Mouse (Mus musculus) spleen, postnatal 36 days (tissue): ENCODE results near the gene Tmem54.

ENCODE experiments used
- DNase-seq, 2 experiments: peaks; one replicate each; pipeline ENCODE4 v3.0.0; 2022; ENCODE audit warnings: low spot score in 2 of 2, mixed read lengths in 1 of 2

Gene Tmem54

GRCm38 (mm10) chr4:129149321-129149720, 44.0 kb downstream of the Tmem54 start:
- no peak for DNase-seq

GRCm38 (mm10) chr4:129151276-129151811, 46.0 kb downstream of the Tmem54 start:
- no peak for DNase-seq

DNA sequence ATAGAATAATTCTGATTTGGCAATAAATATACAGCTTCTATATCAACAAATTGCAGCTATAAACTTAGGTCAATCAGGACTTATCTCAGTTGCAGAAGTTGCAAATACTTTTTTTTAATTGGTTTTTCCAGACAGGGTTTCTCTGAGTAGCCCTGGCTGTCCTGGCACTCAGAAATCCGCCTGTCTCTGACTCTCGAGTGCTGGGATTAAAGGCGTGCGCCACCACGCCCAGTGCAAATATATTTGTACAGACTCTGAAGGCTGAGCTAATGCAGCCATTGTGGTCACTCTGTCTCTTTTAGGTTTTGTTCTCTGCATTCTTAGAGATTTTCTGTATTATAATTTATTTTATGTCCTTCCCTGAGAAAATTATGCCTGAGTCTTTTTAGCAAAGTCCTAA, 52.2 kb downstream of the Tmem54 start:
- DNase-seq = no peak

DNA sequence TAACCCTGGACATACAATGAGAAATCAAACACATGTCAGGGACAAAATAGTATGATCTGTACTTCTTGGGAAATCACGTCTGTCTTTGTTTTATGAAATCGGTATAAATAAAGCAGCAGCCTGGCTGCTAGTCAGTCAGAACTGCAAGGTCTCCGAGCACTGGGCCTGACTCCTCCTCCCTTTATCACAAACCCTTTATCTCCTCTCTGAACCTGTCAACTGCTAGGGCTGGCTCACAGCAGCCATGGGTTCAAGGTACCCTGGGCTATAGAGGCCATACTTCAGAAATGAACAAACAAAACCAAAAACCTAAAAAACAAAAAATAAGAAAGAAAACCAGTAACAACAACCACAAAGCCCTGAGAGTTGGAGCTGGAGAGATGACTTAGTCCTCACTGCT, 53.2 kb downstream of the Tmem54 start:
- no peak for DNase-seq

- DNase-seq = no peak
Observed at GRCm38 (mm10) chr4:129161076-129161475, 55.7 kb downstream of the Tmem54 start.
